Mouse (Mus musculus): ENCODE data around the gene Cnmd.
A peak's percentile ranks its signal among the peaks of the same experiment; 100 is the strongest.

Cnmd gene

DNA sequence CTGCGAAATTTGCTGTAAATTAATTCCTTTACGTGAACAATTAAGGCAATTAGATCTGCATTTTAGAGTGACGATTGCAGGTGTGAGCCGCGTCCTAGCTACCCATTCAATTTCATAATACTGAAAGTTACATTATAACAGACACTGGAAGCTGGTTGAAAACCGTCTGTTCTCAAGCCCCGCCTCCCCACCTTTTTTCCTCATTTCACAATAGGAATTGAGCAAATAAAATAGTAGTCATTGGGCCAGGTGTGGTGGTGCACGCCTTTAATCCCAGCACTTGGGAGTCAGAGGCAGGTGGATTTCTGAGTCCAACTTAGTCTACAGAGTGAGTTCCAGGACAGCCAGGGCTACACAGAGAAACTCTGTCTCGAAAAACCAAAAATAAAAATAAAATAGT lies 19.9 kb downstream of the Cnmd start:
- peak; percentile 54 for DNase-seq

DNA sequence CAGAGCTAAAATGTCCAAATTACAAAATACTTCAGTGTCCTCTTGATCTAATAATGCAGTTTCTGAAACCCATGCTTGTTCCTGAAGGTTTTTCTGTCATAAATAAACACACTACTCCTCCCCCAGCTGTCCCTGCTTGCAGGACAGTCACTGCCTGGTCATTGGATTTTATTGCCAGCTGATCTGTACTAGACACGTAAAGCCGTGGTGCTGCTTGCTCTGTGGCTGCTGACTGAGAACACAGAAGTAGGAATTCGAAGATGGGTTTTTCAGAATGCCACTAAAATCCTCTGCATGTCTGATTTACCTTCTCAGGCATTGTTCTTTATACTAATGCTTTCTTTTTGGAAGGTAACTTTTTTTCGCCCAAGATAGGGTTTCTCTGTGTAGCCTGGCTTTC lies 25.2 kb downstream of the Cnmd start:
- no peak for DNase-seq

DNA sequence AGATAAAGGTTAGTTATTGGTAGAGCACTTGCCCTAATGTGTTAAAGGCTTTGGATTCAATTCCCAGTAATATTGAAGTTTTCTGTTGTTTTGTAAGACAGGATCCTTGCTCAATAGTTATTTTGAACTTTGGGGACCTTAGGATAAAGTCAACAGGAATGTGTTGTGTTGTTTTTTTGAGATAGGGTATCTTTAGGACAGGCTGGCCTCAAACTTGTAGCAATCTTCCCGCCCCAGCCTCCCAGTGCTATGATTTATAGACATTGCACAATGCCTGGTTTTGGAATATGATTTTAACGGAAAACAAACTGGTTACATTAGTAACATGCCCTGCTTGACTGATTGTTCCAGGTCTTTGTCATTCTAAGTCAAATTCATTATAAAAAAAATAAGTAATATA lies 28.8 kb downstream of the Cnmd start:
- DNase-seq, result peak; percentile 41

DNA sequence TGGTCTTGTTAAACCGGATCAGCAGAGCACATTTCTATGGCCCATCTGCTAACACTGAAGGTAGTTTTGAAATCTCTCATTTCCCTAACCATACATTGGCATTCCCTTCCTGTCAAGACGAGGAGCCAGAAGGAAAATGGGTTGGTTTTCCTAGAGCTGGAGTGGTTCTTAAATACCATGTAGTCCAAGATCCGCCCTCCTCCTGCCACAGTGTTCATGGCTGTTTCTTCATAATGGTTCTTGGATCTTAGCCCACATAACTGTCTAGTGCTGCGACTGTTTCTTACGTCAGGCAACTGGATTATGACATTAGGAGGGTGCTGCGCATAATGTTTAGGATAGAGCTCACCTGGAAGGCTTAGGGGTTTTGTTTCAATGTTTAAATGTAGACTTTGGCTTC lies 29.6 kb downstream of the Cnmd start:
- DNase-seq, result no peak

DNA sequence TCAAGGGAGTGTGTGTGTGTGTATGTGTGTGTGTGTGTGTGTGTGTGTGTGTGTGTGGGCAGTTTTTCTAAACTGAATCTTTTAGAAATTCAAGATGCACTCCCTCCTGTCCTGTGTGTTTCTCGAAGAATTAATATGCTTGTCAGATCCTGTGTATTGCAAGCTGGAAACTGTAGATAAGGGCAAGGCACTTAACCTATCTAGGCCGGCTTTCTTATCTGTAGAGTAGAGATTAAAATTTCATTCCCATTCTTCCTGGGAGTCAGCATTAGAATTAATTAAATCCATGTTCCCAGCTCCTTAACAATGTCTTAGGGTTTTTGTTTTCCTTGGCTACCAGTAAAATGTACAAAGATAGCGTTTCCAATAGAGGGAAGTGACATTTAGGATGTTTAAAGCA lies 40.8 kb downstream of the Cnmd start:
- DNase-seq, result no peak

DNA sequence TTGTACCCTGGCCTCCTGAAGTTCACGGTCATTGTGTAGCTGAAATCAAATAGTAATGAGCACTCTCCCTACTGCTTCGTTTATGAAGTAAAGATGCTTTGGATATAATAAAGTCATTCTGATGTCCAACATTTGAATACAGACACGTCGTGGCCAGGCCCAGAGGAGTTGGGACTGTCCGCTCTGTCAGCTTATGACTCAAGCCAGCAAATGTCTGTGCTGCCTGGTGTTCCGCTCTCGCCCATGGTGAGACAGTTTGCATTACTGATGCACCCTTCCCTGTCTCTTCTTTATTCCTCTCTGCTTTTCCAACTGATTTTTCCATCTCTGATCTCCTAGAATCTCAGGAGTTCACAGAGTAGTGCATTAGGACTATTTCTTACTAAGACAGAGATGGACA lies 42.2 kb downstream of the Cnmd start:
- no peak for DNase-seq

DNA sequence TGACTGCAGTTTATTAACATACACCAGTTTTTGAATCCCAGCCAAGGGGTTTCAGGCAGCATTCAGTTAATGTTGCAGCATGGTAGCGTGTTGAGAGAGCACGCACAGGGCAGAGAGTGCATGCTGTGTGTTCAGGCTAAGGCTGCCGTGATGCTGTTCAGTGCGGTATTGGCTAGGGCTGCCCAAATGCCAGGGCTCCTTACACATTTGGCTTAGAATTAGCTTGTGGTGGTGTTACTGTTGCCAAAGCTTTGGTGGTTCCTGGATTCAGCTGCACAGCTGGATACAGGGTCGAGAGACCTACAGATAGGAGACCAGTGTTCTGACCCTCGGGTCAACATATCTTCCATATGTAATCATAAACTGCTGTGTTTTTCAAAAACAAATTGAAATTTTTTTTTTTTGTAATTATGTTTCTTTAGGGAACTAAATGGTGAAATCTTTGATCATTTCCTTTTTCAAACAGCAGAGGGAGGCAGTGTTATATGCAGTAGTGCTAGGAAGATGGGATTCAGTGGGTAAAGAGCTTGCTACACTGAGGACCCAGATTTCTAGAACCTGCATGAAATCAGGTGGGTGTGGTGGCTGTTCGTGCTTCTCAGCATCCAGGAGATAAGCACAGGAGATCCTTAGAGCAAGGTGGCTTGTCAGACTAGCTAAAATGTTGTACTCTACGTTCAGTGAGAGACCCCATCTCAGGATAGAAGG lies 44.7 kb downstream of the Cnmd start:
- DNase-seq, result peak; percentile 25

DNA sequence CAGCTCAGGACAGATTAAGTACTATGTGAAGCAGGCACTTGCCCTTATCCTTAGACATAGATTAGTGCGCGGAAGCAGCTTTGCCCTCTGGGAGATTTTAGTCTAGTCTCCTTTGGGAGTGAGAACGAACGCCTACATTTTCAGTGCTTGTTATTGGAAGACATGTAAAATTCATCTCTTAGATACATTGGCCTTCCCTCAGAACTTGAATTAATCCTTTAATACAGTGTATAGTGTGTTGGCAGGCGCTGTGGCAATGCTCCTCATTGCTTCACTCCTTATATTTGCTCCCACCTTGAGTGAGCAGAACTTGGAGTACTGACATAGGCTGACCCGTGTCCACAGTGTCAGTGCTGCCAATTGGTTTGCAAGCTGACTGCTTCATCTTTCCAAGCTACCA lies 53.7 kb downstream of the Cnmd start:
- DNase-seq, result no peak

DNA sequence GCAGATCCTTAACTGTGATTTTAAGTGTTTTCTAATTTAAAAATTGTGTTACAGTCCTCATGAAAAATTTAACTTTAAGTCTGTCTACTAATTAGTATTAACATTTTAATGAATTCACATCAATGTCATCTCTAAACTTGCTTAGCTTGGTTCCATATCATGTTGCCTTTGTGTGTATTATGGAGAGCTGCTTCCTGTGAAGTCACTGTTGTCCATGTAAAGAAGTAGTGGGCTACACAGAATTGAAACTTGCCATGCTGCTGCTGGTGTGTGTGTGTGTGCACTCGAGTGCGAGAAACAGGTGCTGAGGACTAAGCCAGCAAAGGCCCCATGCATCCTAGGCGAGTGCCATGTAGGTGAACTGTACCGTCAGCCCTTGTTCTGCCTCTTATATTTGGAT lies 54.6 kb downstream of the Cnmd start:
- no peak for DNase-seq

DNA sequence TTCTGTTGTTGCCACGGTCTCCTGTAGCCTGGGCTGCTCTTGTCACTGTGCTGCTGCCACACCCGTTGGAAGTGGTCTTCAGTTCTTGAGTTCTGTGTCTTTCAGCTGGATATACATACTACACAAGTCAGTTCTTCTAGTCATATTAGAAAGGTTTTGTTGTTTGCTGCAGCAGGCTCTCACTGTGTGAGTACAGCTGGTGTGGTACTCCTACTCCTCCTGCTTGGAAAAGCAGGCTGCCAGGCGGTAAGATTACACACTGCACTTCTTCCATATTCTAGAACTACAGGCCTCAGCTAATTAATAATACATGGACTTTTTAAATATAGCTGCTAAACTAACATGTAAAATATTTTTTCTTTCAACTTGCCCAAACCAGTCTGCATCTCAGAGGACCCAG lies 55.1 kb downstream of the Cnmd start:
- DNase-seq, result no peak

DNA sequence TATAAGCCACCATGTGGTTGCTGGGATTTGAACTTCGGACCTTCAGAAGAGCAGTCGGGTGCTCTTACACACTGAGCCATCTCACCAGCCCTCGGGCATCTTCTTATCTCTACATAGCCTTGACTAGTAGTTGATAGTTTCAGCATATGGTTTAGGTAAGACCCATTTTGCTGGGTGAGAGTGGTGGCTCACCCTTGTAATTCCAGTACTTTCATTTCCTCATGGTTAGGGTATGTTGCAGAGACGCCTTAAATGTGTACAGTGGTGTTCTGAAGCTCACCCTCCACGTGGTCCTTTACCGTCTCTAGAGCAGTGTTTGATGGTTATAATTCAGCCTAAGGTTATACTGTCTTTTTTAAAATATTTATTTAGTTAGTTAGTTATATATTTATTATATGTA lies 55.6 kb downstream of the Cnmd start:
- DNase-seq, result no peak

DNA sequence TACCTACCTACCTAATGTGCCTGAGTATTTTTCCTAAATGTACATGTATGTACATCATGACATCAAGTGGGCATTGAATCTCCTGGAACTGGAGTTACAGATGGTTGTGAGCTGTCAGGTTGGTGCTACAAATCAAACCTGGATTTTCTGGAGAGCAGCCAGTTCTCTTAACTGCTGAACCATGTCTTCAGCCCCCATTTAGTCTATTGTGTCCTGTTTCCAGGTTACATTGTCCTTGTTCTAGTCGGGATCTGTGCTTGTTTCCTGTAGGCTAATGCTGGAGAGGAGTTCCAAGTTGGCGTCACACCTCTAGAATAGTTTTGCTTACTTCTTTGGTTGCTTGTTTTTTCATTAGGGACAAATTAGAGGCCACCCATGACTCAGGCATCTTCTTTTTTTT lies 56.1 kb downstream of the Cnmd start:
- DNase-seq, result no peak

DNA sequence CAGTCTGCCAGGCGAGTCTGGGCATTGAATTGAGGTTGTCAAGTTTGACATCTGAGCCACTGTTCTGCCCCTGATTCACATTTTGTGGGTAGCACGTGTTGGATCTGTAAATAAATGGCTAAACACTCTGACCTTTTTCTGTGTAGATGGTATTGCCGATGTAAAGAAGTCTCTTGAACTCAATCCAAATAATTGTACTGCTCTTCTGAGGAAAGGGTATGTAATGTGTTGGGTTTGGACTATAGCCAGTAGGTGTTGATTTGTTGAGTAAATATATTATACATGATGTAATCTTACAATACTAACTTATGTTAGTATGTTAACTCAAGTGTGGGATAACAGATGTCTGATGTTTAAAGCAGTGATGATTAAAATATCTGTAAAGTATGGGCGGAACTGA lies 65.4 kb downstream of the Cnmd start:
- no peak for DNase-seq

DNA sequence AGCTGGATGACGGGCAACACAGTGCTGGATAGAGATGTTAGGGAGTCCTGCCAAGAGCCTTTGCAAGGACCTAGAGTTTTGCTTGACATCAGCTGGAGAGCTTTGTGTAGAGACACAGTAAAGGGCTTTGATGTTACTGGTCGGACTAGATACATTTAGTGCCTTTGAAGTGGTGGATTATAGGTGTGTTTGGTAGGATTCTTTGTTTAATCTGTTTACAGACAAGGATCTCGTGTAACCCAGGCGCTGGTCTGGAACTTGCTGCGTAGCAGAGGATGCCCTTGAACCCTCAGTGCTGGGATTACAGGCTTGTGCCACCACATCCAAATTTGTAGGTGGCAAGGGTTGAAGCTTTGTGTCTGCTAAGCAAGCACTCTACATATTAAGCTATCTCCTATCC lies 67.9 kb downstream of the Cnmd start:
- DNase-seq, result no peak

DNA sequence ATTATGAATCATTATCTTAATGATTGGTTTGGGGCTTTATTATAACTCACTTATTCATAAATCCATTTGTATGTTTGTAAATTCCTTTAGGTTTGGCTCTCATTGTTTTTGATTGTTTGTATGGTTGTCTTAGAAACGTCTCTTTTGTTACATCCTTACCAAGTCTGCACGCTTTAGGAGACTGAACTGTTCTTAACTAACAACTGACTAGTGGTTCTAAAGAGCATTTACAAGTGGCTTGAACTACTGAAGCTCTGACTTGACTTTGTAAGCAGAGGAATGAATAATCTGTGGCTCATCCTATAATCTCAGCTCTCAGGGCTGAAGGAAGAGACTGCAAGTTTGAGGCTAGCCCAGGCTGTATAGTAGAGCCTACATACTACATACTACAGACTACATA lies 70.4 kb downstream of the Cnmd start:
- no peak for DNase-seq

DNA sequence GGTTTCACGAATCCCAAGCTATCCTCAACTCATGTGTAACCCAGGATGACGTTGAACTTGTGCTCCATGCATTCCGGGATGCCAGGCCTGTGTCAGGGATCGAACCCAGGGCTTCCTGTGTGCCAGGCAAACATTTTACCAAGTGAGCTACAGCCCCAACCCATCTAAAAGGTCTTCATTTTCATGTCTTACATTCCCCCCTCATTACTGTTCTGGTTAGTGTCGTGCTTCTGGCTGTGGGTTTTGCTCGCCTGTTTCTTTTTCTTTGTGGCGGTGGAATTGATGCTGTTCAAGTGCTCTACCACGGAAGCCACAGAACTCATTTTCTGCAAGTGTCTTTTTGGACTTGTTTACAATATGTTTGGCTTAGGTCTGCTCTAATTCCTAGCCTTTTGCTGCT lies 71.1 kb downstream of the Cnmd start:
- DNase-seq, result no peak

DNA sequence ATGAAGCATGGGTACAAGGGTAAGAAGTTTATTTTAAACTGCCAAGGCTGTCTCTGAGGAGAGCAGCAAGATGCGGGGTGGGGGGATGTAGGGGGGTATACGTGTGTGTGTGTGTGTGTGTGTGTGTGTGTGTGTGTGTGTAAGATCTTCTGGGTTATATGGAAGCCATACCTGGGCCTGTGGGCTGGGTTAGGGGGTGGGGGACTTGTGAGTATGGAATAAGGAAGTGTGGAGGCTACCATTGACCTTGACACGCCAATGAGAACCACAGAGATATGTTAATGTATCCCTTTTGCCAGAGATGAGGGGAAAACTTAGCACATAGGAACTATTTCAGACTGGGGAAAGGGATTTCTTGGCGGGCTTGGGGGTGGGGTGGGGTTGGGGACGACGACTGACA lies 72.6 kb downstream of the Cnmd start:
- no peak for DNase-seq

DNA sequence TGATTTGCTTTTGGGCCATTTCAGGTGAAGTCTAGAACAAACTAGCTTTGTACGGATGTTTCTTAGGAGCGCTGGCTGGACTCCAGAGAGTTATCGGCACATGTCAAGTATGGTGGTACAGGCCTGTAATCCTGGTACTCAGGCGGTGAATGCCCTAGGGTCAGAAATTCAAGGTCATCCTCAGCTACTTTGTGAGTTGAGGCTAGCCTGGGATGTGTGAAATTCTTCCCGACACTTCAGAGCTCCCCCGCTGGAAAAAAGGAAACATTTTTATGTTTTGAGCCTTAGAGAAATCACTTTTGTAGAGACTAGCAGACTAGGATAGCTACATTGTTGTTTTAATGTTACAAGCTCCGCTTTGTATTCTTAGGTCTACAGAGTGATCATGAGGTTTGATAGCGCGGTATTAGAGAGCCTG lies 73.4 kb downstream of the Cnmd start:
- no peak for DNase-seq

DNA sequence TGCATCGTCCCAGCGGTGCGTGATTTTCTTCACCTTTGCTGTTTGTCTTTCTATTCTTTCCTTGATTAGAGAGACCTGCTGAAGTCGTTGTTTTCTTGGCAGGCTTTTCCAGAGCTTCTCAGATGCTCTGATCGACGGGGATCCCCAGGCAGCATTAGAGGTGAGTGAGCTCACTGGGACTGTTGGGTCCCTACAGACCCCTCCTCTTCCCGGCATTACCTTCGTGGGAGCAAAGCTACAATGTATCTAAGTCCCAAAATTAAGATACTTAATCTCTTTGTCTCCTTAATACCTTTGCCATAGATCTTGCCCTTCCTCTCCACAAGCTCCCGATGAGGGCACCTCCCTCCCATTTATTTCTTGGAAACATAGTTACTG lies 74.1 kb downstream of the Cnmd start:
- no peak for DNase-seq
